Mouse (Mus musculus): ENCODE data around the gene Polr2g. TPM values are rescaled to one million over a fixed set of nuclear protein-coding genes. Genes with fewer than 3 reads are reported as not detected.
"Not testable (repeated sequence)": the region's sequence is repeated elsewhere in the genome, so short reads cannot be mapped to it uniquely, and the experiment has no call there.

Gene Polr2g
- polyA plus RNA-seq, 1 experiment from 2014 or later, result 157 TPM

DNA sequence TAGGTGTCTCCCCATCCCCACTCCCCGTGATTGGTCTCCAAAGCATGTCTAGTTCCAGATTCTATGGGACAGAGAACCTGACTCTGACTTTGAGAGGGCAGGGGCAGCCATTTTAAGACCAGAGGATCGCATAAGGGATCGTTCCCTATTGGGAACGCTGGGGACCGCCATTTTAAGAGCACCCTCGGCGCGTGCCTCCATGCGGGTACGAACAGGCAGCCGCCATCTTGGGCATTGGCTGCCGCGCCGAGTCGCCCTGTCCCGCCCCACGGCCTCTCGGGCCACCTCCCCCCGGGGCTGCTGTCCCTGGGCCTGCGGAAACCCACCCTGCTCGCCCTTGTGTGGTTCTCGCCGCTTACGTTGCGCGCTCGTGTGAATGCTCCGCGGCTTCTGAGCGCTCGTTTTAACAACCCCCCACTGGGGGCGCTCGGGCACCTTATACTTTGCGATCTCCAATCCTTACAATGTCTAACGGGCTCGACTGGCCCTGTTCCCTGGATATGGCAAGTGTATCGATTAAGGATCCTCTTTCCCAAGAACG is 38.9 kb upstream of the Polr2g start, which contains the start of gene Bscl2:
TSS of gene Bscl2 (plus strand) at position 217 of the 541 bp plus-strand sequence.
- ATAC-seq (ENCODE audit: low read depth) (peak; percentile 84), DNase-seq (ENCODE audit: low spot score) (peak; percentile 92)
- H3K4me1 ChIP-seq (ENCODE audit: control insufficient read depth, insufficient read depth, low read length), result peaks cover 23% of the 10 kb centered on the region
- H3K27ac ChIP-seq (replicated peaks; ENCODE audit: low read depth, low read length), result peak within 1 kb of the TSS; percentile 97
- H3K9me3 ChIP-seq (ENCODE audit: control insufficient read depth, low read length), result no peaks in the 10 kb centered on the region
- peak within 1 kb of the TSS; percentile 63 for H3K4me2 ChIP-seq (ENCODE audit: low read depth, low read length)
- peak within 1 kb of the TSS; percentile 73 for H3K9ac ChIP-seq (ENCODE audit: low read depth, low read length)
- no peaks in the 10 kb centered on the region for H3K27me3 ChIP-seq (replicated peaks; ENCODE audit: control insufficient read depth, insufficient read depth, low read length)
- under 1% methylated on average over 28 of the region's 38 CpGs for WGBS
- H3K4me3 ChIP-seq (ENCODE audit: low read depth, low read length), result peak within 1 kb of the TSS; percentile 44
- peaks cover 38% of the 10 kb centered on the region for H3K36me3 ChIP-seq (ENCODE audit: control insufficient read depth, insufficient read depth, low read length)

DNA sequence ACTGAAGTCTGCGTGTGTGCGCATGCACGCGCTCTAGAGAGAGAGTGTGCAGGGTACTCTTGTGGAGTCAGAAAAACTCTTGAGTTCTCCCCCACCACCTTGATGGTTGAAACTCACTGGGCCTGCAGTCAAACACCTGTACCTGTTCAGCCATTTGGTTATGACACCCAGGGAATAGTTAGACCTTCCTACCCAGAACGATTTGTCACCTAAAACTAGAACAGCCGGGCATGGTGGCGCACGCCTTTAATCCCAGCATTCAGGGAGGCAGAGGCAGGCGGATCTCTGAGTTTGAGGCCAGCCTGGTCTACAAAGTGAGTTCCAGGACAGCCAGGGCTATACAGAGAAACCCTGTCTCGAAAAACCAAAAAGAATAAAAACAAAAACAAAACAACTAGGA is 38.0 kb upstream of the Polr2g start:
- DNase-seq (ENCODE audit: low spot score); ATAC-seq (ENCODE audit: low read depth); H3K27me3 ChIP-seq (replicated peaks; ENCODE audit: control insufficient read depth, insufficient read depth, low read length); H3K9me3 ChIP-seq (ENCODE audit: control insufficient read depth, low read length); H3K4me3 ChIP-seq (ENCODE audit: low read depth, low read length); H3K4me2 ChIP-seq (ENCODE audit: low read depth, low read length); H3K27ac ChIP-seq (replicated peaks; ENCODE audit: low read depth, low read length); H3K9ac ChIP-seq (ENCODE audit: low read depth, low read length): not testable (repeated sequence)
- WGBS, result 96% methylated on average over 10 of the region's 10 CpGs
- Histone ChIP-seq H3K4me1 (ENCODE audit: control insufficient read depth, insufficient read depth, low read length) (peaks cover 23% of the 10 kb centered on the region), H3K36me3 (ENCODE audit: control insufficient read depth, insufficient read depth, low read length) (peaks cover 46% of the 10 kb centered on the region)

DNA sequence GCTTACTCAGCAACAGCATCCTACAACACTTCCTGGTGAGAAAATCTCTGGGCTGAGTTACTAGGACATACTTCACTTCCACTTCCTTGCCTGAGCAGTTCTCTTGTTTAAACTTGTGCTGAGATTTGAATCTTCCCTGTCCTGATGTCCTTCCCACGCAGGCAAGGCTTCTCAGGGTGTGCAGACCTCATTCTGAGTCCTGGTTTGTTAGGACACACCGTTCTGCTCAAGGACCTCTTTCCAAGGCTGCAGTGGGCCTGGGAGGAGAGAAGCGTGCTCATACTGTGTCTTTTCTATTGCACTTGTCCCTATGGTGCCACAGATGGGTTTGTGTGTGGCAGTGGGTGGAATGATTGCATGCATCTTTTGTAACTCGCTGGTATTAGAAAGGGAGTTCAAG is 34.6 kb upstream of the Polr2g start:
- Histone ChIP-seq H3K36me3 (ENCODE audit: control insufficient read depth, insufficient read depth, low read length) (peaks cover 80% of the 10 kb centered on the region), H3K4me2 (ENCODE audit: low read depth, low read length) (no peak overlapping the region), H3K9ac (ENCODE audit: low read depth, low read length) (no peak overlapping the region), H3K27ac (replicated peaks; ENCODE audit: low read depth, low read length) (no peak overlapping the region), H3K4me1 (ENCODE audit: control insufficient read depth, insufficient read depth, low read length) (no peaks in the 10 kb centered on the region; the same call in 1 of the 2 replicates), H3K9me3 (ENCODE audit: control insufficient read depth, low read length) (no peaks in the 10 kb centered on the region), H3K27me3 (replicated peaks; ENCODE audit: control insufficient read depth, insufficient read depth, low read length) (no peaks in the 10 kb centered on the region), H3K4me3 (ENCODE audit: low read depth, low read length) (no peak overlapping the region)
- WGBS, result 94% methylated on average over 4 of the region's 4 CpGs
- no peak for DNase-seq (ENCODE audit: low spot score)
- ATAC-seq (ENCODE audit: low read depth), result no peak

DNA sequence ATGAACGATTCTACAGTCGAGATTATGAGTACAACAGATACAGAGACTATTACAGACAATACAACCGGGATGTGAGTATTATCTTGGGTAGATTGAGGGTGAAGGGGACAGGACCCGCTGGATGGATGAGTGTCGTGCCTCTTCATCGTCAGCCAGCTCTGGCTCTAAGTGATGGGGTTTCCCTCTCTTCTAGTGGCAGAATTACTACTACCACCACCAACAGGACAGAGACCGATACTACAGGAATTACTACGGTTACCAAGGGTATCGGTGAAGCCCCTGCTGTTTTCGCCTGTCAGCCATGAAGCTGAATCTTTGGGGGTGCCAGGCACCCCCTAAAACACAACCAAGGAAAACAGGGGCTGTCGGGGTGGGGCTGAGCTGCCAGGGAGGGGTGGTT is 32.9 kb upstream of the Polr2g start:
- no peaks in the 10 kb centered on the region for H3K9me3 ChIP-seq (ENCODE audit: control insufficient read depth, low read length)
- peaks cover 96% of the 10 kb centered on the region for H3K36me3 ChIP-seq (ENCODE audit: control insufficient read depth, insufficient read depth, low read length)
- DNase-seq (ENCODE audit: low spot score) (no peak), ATAC-seq (ENCODE audit: low read depth) (no peak)
- no peaks in the 10 kb centered on the region for H3K27me3 ChIP-seq (replicated peaks; ENCODE audit: control insufficient read depth, insufficient read depth, low read length)
- no peaks in the 10 kb centered on the region for H3K4me1 ChIP-seq (ENCODE audit: control insufficient read depth, insufficient read depth, low read length)
- H3K27ac ChIP-seq (replicated peaks; ENCODE audit: low read depth, low read length), result no peak overlapping the region
- WGBS, result 86% methylated on average over 11 of the region's 11 CpGs
- H3K9ac ChIP-seq (ENCODE audit: low read depth, low read length), result no peak overlapping the region
- no peak overlapping the region for H3K4me3 ChIP-seq (ENCODE audit: low read depth, low read length)
- no peak overlapping the region for H3K4me2 ChIP-seq (ENCODE audit: low read depth, low read length)

GRCm38 (mm10) chr19:8830664-8831063 is 32.3 kb upstream of the Polr2g start:
- H3K27me3 ChIP-seq (replicated peaks; ENCODE audit: control insufficient read depth, insufficient read depth, low read length), result no peaks in the 10 kb centered on the region
- whole genome bisulfite sequencing, result 95% methylated on average over 8 of the region's 8 CpGs
- H3K4me1 ChIP-seq (ENCODE audit: control insufficient read depth, insufficient read depth, low read length), result no peaks in the 10 kb centered on the region
- no peak overlapping the region for H3K4me3 ChIP-seq (ENCODE audit: low read depth, low read length)
- DNase-seq (ENCODE audit: low spot score) (no peak), ATAC-seq (ENCODE audit: low read depth) (no peak)
- H3K27ac ChIP-seq (replicated peaks; ENCODE audit: low read depth, low read length), result no peak overlapping the region
- H3K9me3 ChIP-seq (ENCODE audit: control insufficient read depth, low read length), result no peaks in the 10 kb centered on the region
- H3K36me3 ChIP-seq (ENCODE audit: control insufficient read depth, insufficient read depth, low read length), result peaks cover 97% of the 10 kb centered on the region
- H3K9ac ChIP-seq (ENCODE audit: low read depth, low read length), result no peak overlapping the region
- no peak overlapping the region for H3K4me2 ChIP-seq (ENCODE audit: low read depth, low read length)

GRCm38 (mm10) chr19:8829660-8830059 is 31.3 kb upstream of the Polr2g start, which contains the start of gene AC129217.1:
Gene AC129217.1 (plus strand): TSS chr19:8829773.
- Histone ChIP-seq H3K27ac (replicated peaks; ENCODE audit: low read depth, low read length) (no peak within 1 kb of the TSS), H3K4me2 (ENCODE audit: low read depth, low read length) (no peak within 1 kb of the TSS), H3K9ac (ENCODE audit: low read depth, low read length) (no peak within 1 kb of the TSS), H3K4me3 (ENCODE audit: low read depth, low read length) (no peak within 1 kb of the TSS), H3K9me3 (ENCODE audit: control insufficient read depth, low read length) (no peaks in the 10 kb centered on the region), H3K4me1 (ENCODE audit: control insufficient read depth, insufficient read depth, low read length) (no peaks in the 10 kb centered on the region), H3K27me3 (replicated peaks; ENCODE audit: control insufficient read depth, insufficient read depth, low read length) (no peaks in the 10 kb centered on the region), H3K36me3 (ENCODE audit: control insufficient read depth, insufficient read depth, low read length) (peaks cover 100% of the 10 kb centered on the region)
- DNase-seq (ENCODE audit: low spot score) (no peak), ATAC-seq (ENCODE audit: low read depth) (no peak)
- 91% methylated on average over 8 of the region's 8 CpGs for WGBS

DNA sequence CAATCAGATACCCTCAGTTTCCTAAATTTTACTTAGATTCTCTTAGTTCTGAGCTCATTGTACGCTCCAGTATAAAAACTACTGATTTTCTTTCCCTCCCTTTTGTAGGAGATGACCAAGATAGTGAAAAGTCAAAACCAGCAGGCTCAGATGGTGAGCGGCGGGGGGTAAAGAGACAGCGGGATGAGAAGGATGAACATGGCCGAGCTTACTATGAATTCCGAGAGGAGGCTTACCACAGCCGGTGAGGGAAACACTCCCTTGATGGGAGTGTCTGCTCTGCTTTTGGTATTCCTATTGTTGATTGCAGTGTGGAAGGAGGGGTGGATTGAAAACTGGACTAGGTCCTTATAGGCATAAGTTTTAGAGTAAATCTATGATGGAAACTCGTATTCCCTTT is 24.3 kb upstream of the Polr2g start:
- Histone ChIP-seq H3K27me3 (replicated peaks; ENCODE audit: control insufficient read depth, insufficient read depth, low read length) (no peaks in the 10 kb centered on the region), H3K4me1 (ENCODE audit: control insufficient read depth, insufficient read depth, low read length) (peaks cover 16% of the 10 kb centered on the region), H3K9me3 (ENCODE audit: control insufficient read depth, low read length) (no peaks in the 10 kb centered on the region), H3K9ac (ENCODE audit: low read depth, low read length) (0 out of 2 replicates have a peak overlapping the region, but pooled peaks have one; percentile 96), H3K27ac (replicated peaks; ENCODE audit: low read depth, low read length) (no peak overlapping the region), H3K4me2 (ENCODE audit: low read depth, low read length) (peak overlapping the region; percentile 92), H3K36me3 (ENCODE audit: control insufficient read depth, insufficient read depth, low read length) (peaks cover 51% of the 10 kb centered on the region), H3K4me3 (ENCODE audit: low read depth, low read length) (peak overlapping the region; percentile 97)
- ATAC-seq (ENCODE audit: low read depth) (no peak), DNase-seq (ENCODE audit: low spot score) (no peak)
- WGBS, result 76% methylated on average over 8 of the region's 8 CpGs

DNA sequence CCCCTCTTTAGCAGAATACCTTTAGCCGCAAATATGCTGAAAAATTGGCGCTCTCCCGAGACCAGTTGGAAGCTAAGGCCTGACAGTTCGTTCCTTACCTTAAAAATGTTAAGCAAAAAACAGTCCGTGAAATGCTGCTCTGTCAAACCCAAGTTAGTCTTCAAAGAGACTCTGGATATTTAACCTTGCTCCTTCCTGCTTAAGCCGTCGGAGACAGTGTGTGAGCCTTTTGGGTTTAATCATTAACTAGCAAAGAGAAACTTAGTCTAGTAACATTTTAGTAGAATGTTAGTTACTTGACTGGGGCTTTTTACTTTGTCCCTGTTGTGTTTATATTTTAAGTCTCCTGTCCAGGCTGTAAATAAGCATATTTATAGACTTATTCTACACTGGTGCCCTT is 22.8 kb upstream of the Polr2g start:
- no peak for ATAC-seq (ENCODE audit: low read depth)
- Histone ChIP-seq H3K4me1 (ENCODE audit: control insufficient read depth, insufficient read depth, low read length) (peaks cover 26% of the 10 kb centered on the region), H3K36me3 (ENCODE audit: control insufficient read depth, insufficient read depth, low read length) (peaks cover 44% of the 10 kb centered on the region), H3K9me3 (ENCODE audit: control insufficient read depth, low read length) (no peaks in the 10 kb centered on the region), H3K4me3 (ENCODE audit: low read depth, low read length) (peak overlapping the region; percentile 97), H3K27ac (replicated peaks; ENCODE audit: low read depth, low read length) (peak overlapping the region; percentile 99; the same call in 1 of the 2 replicates), H3K4me2 (ENCODE audit: low read depth, low read length) (peak overlapping the region; percentile 92), H3K9ac (ENCODE audit: low read depth, low read length) (peak overlapping the region; percentile 96), H3K27me3 (replicated peaks; ENCODE audit: control insufficient read depth, insufficient read depth, low read length) (no peaks in the 10 kb centered on the region)
- DNase-seq (ENCODE audit: low spot score), result no peak
- under 1% methylated on average over 7 of the region's 7 CpGs for WGBS

GRCm38 (mm10) chr19:8820424-8820956 is 22.1 kb upstream of the Polr2g start:
- Histone ChIP-seq H3K27ac (replicated peaks; ENCODE audit: low read depth, low read length) (peak overlapping the region; percentile 99), H3K27me3 (replicated peaks; ENCODE audit: control insufficient read depth, insufficient read depth, low read length) (no peaks in the 10 kb centered on the region), H3K9ac (ENCODE audit: low read depth, low read length) (peak overlapping the region; percentile 96), H3K36me3 (ENCODE audit: control insufficient read depth, insufficient read depth, low read length) (peaks cover 44% of the 10 kb centered on the region), H3K9me3 (ENCODE audit: control insufficient read depth, low read length) (no peaks in the 10 kb centered on the region), H3K4me3 (ENCODE audit: low read depth, low read length) (peak overlapping the region; percentile 97), H3K4me2 (ENCODE audit: low read depth, low read length) (peak overlapping the region; percentile 92), H3K4me1 (ENCODE audit: control insufficient read depth, insufficient read depth, low read length) (peaks cover 26% of the 10 kb centered on the region)
- DNase-seq (ENCODE audit: low spot score), result no peak
- ATAC-seq (ENCODE audit: low read depth), result peak; percentile 1; the same call in 1 of the 2 replicates
- under 1% methylated on average over 38 of the region's 48 CpGs for WGBS
